Mouse (Mus musculus) thymus, postnatal 0 days (tissue): ENCODE measurements around the gene Gnl2. TPM values are rescaled to one million over a fixed set of nuclear protein-coding genes. Genes with fewer than 3 reads are reported as not detected.

ENCODE experiments used
- DNase-seq: peaks from one replicate; pipeline ENCODE4 v3.0.0-alpha.2; 2015; ENCODE audit warnings: low spot score
- polyA plus RNA-seq: library from polyadenylated mRNA; unstranded; fragments of >200 nt; fragmentation: Nextera tagmentation; extraction: Ambion mirVana; gene quantifications from 2 replicates; pipeline ENCODE4 v1.2.1, GENCODE M21; 2015

The Gnl2 gene
- polyA plus RNA-seq: 62.6 and 66.4 TPM in 2 replicates

DNA sequence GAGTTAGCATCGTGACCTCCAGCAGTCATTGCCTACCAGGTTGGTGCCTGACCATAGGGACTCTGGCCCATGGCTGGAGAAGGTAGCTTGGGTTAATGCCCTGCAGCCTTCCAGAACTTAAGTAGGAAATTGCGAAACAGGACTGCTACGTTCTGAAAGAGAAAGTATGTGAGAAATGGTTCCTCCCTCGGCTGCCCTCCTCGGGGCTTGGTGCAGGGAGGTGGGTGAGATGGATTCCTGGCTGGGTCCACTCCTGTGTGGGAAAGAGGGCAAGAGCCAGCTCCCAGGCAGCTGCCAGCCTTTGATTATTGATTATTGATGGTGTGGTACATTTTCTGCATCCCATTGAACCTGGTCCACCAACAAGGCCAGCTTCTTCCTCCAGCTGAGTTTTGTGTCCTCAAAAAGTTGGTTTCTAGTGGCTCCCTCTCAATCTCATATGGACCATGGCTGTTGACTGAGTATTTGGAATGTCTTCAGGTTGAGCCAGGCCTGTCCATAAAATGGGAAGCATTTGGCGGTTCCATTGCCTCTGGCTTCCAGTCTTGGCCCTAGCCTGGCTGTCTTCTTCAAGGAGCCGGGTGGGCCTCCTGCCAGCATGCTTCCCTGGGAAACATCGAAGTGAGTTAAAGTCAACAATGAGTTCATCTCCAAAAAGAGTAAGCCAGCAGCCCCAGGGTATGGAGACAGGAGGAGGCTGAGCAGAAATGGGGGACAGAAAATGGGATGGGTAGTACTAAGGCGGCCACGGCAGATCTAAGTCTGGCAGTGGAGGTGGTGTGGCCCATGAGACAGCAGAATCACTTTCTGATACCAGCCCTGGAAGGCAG lies at the start of gene Gnl2:
TSS of gene Gnl2 (plus strand) at position 780 of the 830 bp plus-strand sequence.
- DNase-seq: no peak

GRCm38 (mm10) chr4:124968711-124969110 lies 47.7 kb upstream of the Gnl2 start:
- DNase-seq: no peak

GRCm38 (mm10) chr4:124969219-124969848 lies 47.1 kb upstream of the Gnl2 start:
- DNase-seq: peak; percentile 14

- no peak for DNase-seq
Measured at GRCm38 (mm10) chr4:124970194-124970593, 46.2 kb upstream of the Gnl2 start.

- no peak for DNase-seq
Measured at GRCm38 (mm10) chr4:124970677-124971076, 45.7 kb upstream of the Gnl2 start.

GRCm38 (mm10) chr4:124971094-124971493 lies 45.3 kb upstream of the Gnl2 start:
- no peak for DNase-seq

- DNase-seq: no peak
Measured at GRCm38 (mm10) chr4:124972316-124972715, 44.1 kb upstream of the Gnl2 start.

DNA sequence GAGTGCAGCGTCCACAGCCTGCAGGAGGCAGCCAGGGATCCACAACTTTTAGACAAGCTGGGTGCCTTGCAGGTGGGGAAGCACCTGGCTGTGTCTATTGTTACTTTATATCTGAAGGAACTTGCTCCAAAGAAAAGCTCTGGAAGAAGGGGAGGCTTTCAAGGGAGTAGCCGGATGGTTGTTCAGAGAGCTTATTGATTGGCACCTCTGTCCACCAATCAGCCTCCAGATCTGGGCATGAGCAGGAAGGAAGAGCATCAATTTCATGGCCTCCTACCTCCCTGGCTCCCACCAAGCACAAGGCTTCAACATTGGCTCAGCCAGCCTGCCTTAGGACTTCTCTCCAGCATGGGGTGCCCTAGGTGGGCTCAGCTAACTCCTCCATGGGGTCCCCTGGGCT lies 43.1 kb upstream of the Gnl2 start:
- no peak for DNase-seq

DNA sequence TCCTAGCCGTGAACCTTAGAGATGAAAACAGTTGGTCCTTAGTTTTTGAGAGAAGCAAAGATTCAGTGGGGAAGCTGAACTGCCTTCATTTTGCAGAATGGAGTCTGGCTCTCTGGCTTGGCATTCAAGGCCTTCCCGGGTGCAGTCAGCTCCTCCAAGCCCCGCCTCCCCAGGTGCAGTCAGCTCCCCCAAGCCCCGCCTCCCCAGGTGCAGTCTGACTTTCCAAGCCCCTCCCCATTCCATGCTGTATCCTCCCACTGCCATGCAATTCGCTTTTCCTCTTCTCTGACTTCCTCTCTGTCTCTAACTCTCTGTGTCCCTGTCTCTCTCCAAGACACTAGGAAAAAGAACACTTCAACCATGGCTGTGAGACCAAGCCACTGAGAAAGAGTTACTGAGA lies 38.2 kb upstream of the Gnl2 start:
- no peak for DNase-seq

DNA sequence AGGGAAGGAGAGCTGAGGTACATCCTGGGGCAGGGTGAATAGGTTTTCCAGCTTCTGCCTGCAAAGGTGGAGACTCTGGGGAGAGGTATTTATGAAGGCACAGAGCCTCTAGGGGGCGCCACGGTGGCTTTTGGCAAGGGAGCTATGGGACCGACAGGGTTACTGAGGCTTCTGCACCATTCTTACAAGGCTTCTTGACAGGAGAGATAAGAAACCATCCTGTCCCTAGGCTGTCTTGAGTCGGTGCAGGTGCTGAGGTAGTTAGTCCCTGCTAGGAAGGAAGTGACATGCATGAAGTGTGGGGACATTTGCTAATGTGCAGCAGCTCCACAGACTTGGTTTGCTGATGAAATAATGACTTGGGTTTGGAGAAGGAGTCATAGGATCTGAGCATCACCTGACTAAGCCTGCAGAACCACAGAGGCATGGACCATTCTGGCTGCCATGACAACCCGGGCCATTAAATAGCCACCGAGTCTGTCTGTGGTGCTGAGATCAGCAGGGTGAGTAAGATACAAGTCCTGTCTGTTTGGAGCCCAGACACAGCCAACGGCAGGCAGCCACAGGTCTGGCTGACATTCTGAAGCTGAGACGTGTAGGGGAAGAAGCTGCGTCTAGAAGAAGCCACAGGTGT lies 32.4 kb upstream of the Gnl2 start:
- peak; percentile 57 for DNase-seq

DNA sequence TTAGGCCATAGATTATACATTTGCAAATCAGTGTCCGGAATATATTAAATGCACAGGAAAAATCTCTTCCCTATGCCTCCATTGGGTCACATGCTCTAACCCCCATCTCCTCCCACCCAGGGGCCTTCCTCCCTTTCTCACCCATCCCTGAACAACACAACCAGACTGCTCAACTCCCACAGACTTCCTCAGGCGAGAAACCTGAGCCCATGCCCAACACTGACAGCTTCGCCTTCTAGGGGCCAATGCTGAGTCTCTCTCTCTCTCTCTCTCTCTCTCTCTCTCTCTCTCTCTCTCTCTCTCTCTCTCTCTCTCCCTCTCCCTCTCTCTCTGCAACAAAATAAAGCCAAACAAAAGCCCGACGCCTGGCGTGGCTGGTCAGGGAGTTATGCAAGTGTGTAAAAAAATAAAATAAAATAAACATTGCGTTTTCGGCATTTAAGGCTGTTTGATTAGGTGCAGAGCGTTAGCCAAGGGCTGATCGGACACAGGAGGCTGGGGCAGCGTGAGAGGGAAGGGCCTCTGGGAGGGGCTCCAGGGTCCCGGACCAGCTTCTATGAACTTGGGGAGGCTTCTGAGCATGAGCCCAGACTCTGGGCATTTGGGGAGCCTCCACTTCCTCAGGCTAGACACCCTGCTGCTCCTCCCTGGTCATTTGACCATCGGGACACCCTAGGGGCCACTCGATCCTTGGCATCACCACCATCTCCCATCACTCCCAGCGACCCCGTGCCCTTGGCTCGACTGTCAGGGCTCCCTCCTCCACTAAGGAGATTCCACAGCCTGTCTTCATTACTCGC lies 31.3 kb upstream of the Gnl2 start:
- DNase-seq: no peak

- DNase-seq: no peak
Measured at GRCm38 (mm10) chr4:124985671-124986602, 30.4 kb upstream of the Gnl2 start, which contains the start of gene Rspo1. Gene Rspo1, plus strand, starts transcription at chr4:124986430.

DNA sequence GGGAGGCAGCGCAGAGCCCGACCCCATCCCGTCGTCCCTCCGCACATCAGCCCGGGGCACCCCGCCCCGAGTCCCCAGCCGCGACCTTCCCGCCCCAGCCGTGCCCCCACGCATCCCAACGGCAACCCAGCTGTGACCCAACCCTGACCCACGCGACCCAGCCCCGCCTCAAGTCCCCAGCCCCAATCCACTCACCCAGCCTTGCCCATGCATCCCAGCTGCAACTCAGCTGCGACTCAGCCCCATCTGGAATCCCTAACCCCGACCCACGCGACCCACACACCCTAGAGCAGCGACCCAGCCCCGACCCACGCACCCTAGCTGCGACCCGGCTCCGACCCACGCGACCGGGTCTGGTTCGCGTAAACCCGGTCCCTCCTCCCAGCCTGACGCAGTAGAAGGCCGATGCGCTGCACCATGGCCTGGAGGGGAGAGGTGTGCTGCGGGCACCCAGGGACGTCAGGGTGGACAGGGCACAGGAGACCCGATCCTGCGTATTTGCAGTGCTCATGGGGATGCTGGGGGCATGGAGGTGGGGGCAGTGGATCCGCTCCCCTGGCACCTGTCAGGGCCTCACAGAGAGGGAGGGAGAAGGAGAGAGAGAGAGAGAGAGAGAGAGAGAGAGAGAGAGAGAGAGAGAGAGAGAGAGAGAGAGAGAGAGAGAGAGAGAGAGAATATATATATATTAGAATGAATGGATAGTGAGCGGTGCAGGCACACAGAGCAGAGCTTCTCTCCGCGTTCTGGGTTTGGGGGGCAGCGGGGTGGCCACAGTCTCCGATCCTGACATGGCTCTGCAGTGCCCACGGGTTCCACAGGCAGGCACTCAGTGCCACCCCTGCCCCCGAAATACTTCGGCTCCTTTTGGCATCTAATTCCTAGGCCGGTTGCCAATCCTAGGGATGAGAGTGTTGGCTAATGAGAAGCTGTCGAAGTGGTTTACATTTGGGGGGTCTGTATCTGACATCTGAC lies 29.4 kb upstream of the Gnl2 start:
- no peak for DNase-seq

- no peak for DNase-seq
Measured at GRCm38 (mm10) chr4:124987711-124988097, 28.7 kb upstream of the Gnl2 start.

GRCm38 (mm10) chr4:124988382-124988781 lies 28.0 kb upstream of the Gnl2 start:
- no peak for DNase-seq

GRCm38 (mm10) chr4:124989787-124990253 lies 26.6 kb upstream of the Gnl2 start:
- DNase-seq: peak; percentile 15

GRCm38 (mm10) chr4:124990325-124990724 lies 26.1 kb upstream of the Gnl2 start:
- DNase-seq: peak; percentile 23

DNA sequence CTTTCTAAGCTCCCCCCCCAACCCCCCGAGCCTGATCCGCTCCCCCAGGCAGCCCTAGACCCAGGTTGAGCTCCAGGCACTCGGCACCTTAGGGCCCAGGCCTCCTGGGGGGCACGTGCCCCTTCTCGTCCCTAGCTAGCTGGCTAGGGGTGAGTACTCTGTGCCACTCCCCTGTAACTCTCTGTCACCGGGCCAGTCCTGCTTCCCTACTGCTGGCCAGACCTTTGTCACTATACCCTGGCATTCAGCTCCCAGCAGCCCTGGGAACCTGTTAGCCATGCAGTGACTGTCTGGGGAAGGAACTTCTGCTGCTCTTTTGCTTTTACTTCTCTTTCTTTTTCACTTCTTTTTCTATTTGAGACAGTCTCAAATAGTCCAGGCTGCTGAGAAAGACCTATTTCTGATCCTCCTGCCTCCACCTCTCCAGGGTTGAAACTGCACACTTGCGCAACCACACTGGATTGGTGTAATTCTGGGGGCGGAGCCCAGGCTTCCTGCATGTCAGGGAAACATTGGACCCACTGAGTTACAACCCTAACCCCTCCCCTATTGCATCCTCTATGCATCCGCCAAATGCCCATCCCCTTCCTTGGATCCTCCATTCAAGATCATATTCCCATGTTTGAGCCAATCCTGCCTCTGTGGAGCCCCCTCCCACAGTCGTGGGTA lies 18.8 kb upstream of the Gnl2 start:
- no peak for DNase-seq
